Mouse (Mus musculus) megakaryocyte progenitor cell, adult 5-6 weeks (primary cell): Measurements from ENCODE around the gene Bivm. TPM values are rescaled to one million over a fixed set of nuclear protein-coding genes. Genes with fewer than 3 reads are reported as not detected.

Experiments used
- ATAC-seq: replicated peaks from 2 replicates; pipeline ENCODE4 v1.8.0; 2016; ENCODE audit warnings: mild to moderate bottlenecking, moderate TSS enrichment, inconsistent platforms; ENCODE audit not compliant: poor library complexity
- total RNA-seq, 2 experiments: library from RNA; stranded (forward) in 1 of 2; stranded (reverse) in 1 of 2; fragments of 157-497, 149-512 nt in 1 of 2; fragments of 200-1000 nt in 1 of 2; gene quantifications; 2 replicates each; pipeline versions ENCODE4 v1.2.3 to v1.2.4; 2015 to 2017

Bivm gene
- total RNA-seq (2015): 17.9 and 20.6 TPM in 2 replicates
- total RNA-seq (2017): 10.1 and 10.9 TPM in 2 replicates

DNA sequence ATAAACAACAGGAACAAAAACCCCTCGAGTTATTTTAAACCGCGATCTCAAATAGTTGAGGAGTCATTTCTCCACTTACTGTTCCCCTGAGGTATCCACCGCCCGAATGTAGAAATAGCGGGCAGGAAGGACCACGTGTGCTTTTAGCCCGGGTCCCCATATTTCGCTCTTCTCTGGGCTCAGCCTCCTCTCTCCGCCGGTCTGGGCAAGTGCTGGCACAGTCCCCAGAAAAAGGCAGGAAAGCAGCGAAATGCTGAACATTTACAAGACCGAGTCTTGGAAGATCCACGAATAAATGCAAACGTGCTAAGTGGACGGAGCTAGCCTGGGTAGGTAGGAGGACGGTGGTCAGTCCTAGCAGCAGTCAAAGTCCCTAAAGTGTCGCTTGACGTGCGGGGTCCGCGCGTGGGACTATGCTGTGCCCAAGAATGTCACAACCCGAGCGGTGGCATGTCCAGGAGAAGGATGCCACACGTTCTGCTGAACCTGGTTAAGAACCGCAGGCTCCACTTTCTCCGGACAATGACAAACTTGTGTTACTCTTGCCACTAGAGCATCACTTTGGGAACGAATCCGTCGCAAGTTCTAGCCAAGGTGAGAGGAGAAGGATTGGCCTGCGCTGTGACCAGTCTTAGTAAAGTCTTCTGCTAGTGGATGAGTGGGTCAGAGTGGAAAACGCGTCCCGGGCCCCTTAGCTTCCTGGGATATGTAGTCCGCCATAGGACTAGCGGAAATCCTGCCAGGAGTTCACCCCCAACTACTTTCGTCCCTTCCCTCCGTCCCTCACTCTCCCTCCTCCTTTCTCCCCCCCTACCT lies at the start of gene Bivm, which contains the start of gene Kdelc1:
Bivm (plus strand) TSS at position 719 of the 816 bp plus-strand sequence.
Kdelc1 (minus strand) TSS at position 570 of the 816 bp plus-strand sequence.
- ATAC-seq: peak; percentile 78

DNA sequence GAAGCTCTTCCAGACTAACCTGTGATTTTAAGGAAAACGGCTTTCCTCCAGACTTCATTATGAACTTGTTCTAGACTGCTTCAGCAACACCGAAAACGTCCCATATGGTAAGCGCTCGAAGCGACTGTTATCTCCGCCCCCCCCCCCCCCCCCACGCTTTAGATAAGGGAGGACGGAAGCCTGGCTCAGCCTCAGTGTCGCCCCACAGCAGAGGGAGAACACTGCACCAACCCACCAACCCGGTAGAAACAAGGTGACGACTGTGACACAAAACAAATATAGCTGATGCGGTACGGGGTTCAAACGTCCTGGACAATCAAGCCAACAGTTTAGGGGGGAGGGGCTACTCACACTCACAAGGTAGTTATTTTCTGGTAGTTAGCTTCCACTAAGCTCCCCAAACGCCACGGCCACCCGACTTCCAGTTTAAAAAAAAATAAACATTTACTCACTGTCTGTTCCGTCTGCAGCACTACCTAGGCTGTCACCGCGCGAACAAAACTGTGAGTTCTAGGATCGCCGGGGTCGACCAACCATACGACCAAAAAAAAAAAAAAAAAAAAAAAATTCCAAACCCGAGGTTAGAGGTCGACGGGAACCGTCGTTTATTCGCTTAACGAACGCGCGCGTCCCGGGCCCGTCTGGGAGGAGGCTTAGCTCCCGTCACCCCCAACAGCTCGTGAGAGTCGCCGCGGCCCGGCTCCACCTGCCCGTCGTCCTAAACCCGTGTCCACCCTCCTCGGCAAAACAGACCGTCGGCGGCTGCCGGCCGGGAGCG lies 17.1 kb upstream of the Bivm start:
- peak; percentile 68 for ATAC-seq

DNA sequence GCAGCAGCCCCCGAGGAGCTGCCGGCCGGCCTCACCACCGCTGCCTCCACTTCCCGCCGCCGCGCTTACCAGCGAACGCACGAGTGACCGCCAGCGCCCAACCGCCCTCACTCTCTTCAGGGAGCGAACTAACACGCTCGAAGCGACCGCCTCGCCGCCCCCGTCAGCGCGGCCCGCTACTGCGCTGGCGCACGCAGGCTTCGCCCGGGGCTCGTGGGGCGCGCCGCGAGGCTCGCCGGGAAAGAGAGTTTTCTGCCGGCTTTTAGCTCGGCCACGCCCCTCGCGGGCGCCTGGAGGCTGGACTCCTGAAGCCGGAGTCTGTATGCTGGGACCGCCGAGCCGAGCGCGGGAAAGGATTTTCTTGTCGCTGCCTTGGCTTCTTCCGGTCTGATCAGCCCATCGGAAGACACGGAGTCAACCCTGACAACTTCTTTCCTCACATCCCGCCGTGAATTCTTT lies 16.5 kb upstream of the Bivm start, which contains the start of gene Tex30:
Tex30 (minus strand) TSS at position 183 of the 459 bp plus-strand sequence.
- peak; percentile 87 for ATAC-seq

DNA sequence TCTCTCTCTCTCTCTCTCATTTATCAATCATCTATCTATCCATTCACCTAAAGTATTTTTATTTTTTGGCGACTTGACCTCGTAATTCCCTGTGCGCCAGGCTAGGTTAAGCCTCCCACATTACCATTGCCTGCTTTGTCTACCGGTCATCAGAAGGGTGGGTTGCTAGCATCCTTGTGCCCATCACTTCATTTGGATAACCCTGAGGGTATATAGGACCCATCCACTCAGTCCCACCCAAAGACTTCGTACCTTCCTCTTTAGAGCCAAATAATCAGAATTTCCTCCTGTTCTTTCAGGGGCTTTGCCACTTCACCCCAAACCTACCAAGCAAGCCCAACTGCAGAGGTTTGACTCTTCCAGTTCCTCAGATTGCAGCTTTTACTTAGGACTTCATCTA lies 15.8 kb upstream of the Bivm start:
- no peak for ATAC-seq

DNA sequence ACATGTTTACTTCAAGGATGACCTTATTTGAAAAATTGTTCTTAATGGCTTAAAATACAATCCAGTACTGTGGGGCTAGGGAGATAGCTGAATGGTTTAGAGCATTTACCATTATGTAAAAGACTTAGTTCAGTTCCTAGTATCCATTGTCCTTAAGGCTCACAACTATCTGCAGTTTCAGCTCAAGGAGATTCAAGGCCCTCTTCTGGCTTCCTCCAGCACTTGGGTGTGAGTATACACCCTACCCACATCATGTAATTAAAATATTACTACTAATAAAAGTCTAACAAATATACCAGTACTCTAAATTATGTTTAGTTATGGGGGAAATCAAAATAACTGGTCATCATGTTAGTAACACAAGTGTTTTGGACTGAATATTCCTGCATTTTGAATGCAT lies 1.2 kb upstream of the Bivm start:
- no peak for ATAC-seq

DNA sequence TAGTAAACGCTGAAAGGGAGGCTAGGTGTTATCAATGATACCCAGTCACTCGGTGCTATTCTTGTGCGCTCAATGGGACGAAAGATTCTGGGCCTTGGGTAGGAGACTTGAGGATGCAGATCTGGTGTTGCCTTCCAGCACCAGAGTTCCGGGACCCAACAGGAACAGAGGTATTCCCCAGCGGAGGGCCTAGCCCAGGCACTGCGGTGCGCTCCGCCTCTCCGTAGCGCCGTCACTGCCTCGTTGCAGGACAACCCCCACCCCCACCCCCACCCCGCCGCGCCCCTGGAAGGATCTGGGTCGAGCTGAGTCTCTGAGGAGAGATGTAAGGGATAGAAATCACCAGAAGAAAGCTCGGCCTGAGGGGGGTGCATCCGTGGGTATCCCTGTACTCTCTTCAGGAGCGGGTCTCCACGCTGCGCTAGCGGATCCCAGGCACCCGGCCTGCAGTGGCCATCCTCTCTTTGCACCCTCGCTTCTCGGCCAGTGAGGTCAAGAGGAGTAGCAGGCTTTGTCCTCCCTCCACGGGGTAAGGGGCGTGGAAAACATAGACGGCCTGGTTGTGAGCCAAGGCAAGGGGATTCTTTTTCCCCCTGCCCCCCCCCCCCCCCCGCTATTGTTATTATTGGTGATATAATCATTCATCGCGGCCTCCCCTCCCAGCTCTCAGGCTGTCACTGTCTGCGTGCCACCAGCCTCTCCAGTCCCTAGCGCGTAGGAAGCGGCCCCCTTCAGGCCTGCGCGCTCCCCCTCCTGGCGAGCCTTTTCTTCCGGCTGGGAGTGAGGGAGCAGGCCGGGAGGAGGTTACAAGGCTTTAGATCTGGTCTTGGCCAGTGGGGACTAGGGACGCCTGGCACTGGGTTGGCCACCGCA lies 680 bp downstream of the Bivm start:
- peak; percentile 63 for ATAC-seq

DNA sequence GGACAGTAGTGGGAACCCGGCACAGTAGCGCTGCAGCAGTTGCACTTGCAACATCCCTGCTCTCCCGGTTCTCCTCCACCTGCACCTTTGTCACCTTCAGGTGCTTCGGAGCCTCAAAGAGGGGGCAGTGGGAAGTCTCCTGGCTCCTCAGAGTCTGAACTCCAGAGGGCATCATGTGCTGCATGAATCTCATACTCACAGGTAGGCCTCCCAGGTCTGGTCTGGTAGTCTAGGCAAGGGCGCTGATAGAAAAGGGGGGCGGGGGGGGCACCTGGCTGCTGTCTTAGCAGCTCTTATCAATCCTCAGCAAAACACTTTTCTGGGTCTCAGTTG lies 1.3 kb downstream of the Bivm start:
- ATAC-seq: no peak

DNA sequence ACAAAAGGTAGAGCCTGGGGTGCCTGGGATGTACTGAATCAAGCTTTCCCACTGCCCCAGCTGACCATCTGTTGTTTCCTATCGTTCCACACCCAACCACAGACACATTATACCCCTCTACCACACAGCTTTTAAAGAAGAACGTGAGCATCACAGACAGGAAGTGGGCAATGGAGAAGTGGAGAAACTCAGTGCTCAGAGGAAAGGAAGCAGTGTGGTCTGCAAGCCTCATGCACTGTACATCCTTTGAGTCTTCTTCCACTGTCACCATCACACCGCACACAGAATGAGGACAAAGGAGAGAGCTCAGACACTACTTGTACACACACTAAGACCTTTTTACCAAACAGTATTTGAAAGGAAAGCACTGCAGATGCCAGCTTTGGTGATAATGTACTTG lies 3.5 kb downstream of the Bivm start:
- ATAC-seq: peak; percentile 37

DNA sequence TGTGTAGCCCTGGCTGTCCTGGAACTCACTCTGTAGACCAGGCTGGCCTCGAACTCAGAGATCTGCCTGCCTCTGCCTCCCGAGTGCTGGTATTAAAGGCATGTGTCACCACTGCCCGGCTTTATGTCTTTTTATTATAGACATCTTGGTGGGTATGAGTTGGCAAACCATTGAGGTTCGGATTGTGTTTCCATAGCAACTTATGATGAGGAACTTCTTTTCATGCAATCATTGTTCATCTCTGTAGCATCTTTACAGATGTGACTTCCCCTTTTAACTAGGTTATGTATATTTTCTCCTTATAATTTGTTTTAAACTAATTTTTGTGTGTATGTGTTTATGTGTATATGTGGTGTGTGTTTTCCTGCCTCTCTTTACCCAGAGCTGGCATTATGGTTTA lies 6.8 kb downstream of the Bivm start:
- ATAC-seq: peak; percentile 44

DNA sequence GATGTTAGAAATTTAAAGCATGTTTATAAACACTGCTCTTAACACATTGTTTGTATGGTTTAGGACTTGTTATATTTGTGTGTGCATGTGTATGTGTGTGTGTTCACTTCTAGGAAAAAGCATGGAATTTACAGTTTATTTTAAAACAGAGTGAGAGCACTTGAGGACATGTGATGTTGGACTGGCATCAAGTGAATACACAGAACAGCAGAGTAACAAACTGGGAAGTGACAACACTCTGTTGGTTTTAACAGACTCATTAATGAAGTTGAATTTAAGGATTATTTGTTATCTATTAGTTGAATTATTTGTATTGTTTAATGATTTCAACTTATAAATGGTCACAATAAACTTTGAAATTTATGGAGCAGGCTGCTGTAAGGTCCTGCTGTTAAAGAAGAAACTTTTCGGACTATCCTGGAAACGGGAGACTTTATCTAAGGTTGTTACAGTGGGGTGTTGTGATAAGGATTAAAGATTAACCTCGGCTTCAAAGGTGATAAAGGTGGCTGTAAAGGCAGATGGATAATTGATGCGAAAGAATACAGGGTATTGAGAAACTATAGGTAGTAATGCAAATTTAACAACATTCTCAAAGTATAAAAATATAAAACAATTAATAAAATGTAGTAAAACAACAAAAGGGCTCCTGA lies 11.3 kb downstream of the Bivm start:
- ATAC-seq: no peak

DNA sequence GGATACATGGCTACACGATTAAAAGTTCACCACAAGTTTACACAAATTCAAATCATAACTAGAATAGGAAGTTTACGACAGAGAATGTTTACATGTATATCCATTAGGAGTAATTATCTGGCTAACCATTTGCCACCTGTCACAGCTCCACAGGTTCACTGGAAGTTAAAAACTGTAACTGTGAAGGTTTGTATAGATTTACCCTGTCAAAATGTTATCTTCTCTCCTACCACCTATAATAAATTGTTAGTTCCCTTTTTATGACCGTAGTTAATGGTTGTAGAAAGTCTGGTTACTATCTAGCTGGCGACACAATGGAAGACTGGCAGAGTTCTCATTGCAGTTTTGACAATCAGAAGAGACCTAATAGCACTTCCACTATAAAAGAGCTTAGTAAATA lies 21.5 kb downstream of the Bivm start:
- ATAC-seq: no peak

DNA sequence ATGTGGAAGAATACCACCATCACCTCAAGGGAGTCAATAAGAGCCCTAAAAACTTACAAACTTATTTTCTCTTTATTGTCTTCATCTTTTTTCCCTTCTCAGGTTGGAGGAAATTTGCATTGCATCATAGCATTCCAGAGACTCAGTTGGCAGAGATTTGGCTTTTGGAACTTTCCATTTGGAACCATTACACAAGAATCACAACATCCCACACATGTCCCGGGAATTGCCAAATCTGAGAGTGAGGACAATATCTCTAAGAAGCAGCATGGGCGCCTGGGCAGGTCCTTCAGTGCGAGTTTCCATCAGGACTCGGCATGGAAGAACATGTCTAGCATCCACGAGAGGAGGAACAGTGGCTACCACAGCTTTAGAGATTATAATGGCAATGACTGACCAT lies 24.0 kb downstream of the Bivm start:
- no peak for ATAC-seq

DNA sequence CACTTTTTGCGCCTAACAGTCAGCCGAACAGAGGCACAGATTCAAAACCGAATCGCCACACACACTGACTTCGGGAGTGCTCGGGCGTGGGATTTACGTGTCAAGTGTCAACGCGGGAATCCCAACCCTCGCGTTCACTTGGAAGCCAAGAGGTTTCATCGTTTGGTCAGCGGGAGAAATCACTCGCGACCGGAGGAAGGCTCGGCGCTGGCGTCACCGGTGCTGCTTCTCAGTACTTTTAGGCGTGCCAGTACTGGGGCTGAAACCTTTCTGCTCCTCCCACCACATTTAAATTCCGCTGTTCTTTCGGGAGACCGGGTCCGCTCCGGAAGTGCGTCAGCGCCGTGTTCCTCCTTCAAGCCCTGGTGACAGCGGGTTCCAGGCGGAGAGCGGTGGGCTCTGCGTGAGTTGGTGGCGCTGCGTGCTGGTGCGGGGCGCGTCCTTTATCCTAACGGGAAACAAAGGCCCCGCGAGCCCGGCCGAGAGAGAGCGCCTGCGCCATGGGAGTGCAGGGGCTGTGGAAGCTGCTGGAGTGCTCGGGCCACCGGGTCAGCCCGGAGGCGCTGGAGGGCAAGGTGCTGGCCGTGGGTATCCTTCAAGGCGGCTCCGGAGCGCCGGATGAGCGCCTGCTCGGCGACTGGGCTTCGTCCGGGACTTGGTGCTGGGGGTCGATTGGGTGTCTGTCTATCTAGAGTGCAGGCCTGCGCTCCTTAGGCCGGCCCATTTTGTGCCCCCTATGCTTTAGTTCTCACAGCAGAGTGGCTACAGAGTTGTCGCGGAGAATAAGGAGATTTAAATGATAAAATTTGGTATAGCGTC lies 29.0 kb downstream of the Bivm start, which contains the start of gene Ercc5:
Ercc5 (plus strand) TSS at position 182 of the 819 bp plus-strand sequence.
- peak; percentile 95 for ATAC-seq

DNA sequence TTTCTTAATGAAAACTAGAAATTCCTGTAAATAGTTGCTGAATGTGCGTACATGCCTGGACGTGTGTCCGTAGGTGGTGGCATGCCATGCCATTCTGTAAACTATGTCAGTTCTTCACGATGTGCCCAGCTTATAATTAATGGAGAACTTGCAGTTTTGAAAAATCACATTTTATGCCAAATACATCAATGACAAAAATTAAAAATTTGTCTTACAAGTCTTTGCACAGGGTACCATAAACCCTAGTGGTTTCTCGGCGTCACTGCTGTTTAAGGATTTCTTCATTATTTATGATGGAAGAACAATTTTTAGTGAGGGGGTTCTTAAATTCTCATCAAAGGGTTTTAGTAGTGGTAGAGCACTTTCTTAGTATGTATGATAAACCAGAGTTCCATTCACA lies 29.9 kb downstream of the Bivm start:
- ATAC-seq: no peak

DNA sequence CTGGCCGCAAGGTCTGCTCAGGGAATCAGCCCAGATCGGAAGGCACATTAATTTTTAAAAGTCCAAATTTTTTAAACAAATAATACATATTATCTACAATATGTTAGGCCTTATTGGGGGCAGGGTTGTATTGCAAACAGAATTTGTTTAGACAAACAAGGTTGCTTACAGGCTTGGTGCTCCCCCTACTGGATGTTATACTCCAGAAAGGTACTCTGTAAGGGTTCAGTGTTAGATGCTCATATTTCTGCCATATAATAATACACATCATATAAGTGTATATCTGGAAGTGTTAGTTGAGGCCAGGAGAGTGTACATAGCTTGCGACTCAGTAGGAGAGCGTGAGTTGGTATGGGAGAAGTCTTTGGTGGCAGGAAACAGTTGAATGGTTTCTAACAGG lies 36.5 kb downstream of the Bivm start:
- ATAC-seq: peak; percentile 85

DNA sequence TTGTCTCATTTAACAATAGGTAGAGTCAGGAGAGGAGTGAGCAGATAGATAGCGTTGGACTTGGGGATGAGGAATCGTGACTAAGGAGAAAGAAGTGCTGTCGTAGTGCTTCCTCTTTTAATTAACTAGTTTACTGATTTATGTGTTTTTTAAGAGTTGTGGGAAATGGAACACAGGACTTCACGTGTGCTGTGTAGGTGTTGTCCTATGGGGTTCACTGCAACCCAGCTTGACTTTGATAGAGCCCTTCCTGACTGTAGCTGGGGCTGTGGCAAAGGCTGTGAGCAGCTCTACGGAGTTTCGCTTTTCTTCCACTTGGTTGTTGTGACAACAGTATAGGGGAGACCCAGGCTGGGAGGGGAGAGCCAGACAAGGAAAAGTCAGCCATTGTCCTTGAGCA lies 39.6 kb downstream of the Bivm start:
- ATAC-seq: peak; percentile 43

DNA sequence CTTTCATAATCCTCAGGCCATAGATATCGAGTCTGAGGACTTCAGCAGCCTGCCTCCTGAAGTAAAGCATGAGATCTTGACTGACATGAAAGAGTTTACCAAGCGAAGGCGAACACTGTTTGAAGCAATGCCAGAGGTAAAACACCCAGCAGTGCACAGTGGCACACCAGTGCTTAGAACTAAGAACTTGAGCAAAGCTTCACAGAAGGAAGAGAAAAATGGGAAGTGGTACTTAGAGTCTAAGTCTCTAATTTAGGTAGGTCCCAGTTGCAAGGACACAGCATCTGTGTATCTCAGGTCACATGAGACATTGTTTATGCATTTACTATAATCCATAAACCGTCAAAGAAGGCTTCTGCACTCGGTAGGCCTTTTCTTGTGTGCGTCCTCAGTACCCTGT lies 43.1 kb downstream of the Bivm start:
- ATAC-seq: no peak

DNA sequence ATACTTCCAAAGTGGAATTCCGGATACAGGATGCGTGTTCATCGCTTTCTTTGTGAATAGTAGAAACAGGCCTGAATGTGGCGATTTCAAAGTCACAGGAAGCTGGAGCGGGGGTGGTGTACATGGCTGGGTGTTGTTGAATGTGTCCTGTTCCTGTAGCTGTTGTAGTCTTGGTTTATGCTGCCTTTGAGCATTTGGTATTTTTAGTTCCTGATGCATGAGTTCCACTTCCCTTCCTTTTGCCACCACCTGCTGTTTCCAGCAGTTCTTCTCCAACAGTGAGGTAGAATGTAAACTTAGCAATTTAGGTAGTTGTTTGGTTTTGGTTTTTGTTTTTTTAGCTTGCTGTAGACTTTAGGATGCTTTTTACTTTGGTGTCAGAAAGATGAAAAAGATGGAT lies 43.6 kb downstream of the Bivm start:
- peak; percentile 57 for ATAC-seq

DNA sequence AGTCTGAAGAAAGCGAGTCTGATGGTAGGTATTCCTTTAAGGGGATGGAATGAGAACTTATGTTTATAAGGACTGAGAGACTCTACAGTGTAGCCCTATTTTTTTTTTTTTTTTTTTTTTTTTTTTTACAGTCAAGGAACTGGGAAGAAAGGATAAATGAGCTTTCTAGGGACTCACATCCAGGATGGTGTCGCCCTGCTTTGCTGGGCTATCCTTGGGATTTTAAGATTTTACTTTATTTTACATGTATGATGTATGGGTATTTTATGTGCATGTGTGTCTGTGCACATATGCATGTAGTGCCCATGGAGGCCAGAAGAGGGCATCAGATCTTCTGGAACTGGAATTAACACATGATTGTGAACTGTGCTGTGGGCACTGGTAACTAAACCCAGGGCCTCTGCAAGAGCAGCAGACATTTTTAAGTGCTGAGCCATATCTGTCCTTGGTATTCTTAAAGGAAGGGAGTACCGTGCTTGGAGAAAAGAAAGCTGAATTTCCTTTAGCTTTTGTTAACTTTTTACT lies 49.2 kb downstream of the Bivm start:
- 0 out of 2 replicates have a peak, but pooled peaks have one; percentile 11 for ATAC-seq
